Mouse (Mus musculus) megakaryocyte, embryonic 14.5 days (primary cell): ENCODE data around the gene Eif5b.

Experiments
- FLI1 ChIP-seq: IDR thresholded peaks from 2 replicates; pipeline ENCODE4 v1.6.1; 2012; ENCODE audit warnings: low read length, inconsistent platforms, mixed read lengths
- GATA1 ChIP-seq: IDR thresholded peaks from 3 replicates; pipeline ENCODE4 v1.6.1; 2012; ENCODE audit warnings: mixed read lengths, low read length, inconsistent platforms, borderline replicate concordance

DNA sequence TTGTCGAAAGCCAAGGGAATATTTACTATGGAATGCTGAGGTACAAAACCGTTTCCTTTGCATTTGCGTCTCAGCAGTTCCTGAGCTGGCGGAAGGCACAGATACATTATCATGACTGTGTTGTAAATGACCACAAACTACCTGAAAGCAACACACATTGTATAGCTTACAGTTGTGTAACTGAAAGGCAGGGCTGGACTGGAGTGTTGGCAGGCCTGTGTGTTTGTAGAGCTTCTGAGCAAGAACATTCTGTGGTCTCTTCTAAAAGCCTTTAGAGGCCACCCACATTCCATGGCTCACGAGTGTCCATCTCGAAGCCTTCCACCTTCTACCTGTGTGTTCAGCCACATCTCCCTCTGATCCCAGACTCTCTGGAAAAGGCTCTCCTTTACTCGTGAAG, 29.5 kb downstream of the Eif5b start:
- TF ChIP-seq GATA1 (no peak), FLI1 (no peak)
